Mouse (Mus musculus) liver, postnatal 0 days (tissue): ENCODE results near the gene Asap2. TPM values are rescaled to one million over a fixed set of nuclear protein-coding genes. Genes with fewer than 3 reads are reported as not detected.
A peak's percentile ranks its signal among the peaks of the same experiment; 100 is the strongest.

Source experiments
- ATAC-seq: fragments of 200-750 bp; cut with Nextera tagmentation; 2 replicates; pipeline ENCODE4 v1.8.0; 2017; ENCODE audit warnings: mild to moderate bottlenecking, moderate library complexity
- DNase-seq: peaks from one replicate; pipeline ENCODE4 v3.0.0-alpha.2; 2016
- H3K27ac ChIP-seq: fragments of 300-500 bp; sonication (generic); 2 replicates; pipeline ENCODE4 v1.5.1; 2014; ENCODE audit warnings: antibody characterized with exemption, moderate library complexity, mild to moderate bottlenecking, low read depth
- H3K27me3 ChIP-seq: fragments of 300-500 bp; sonication (generic); 2 replicates; pipeline ENCODE4 v1.6.1; 2014; ENCODE audit warnings: low read length, control low read depth, mixed read lengths; ENCODE audit not compliant: insufficient read depth
- H3K36me3 ChIP-seq: fragments of 300-500 bp; sonication (generic); replicated peaks from 2 replicates; pipeline ENCODE4 v1.6.1; 2014; ENCODE audit warnings: mild to moderate bottlenecking, control low read depth, low read length, moderate library complexity, mixed read lengths; ENCODE audit not compliant: insufficient read depth
- H3K4me1 ChIP-seq: fragments of 300-500 bp; sonication (generic); 2 replicates; pipeline ENCODE4 v1.6.1; 2014; ENCODE audit warnings: antibody characterized with exemption, mild to moderate bottlenecking, control low read depth; ENCODE audit not compliant: insufficient read depth
- H3K4me2 ChIP-seq: fragments of 300-500 bp; sonication (generic); 2 replicates; pipeline ENCODE4 v1.6.1; 2014; ENCODE audit warnings: low read depth, mild to moderate bottlenecking, low read length, moderate library complexity, mixed read lengths
- H3K4me3 ChIP-seq: fragments of 300-500 bp; sonication (generic); 2 replicates; pipeline ENCODE4 v1.5.1; 2014; ENCODE audit warnings: low read depth, low read length
- H3K9ac ChIP-seq: fragments of 300-500 bp; sonication (generic); replicated peaks from 2 replicates; pipeline ENCODE4 v1.6.1; 2014; ENCODE audit warnings: mild to moderate bottlenecking, moderate library complexity
- H3K9me3 ChIP-seq: fragments of 300-500 bp; sonication (generic); 2 replicates; pipeline ENCODE4 v1.6.1; 2016; ENCODE audit warnings: mild to moderate bottlenecking, control low read depth, low read length, mixed read lengths
- CTCF ChIP-seq: sonication (generic); IDR thresholded peaks from 2 replicates; pipeline ENCODE4 v1.5.1; 2016; ENCODE audit warnings: antibody characterized with exemption, low read depth
- EP300 ChIP-seq: IDR thresholded peaks from 2 replicates; pipeline ENCODE4 v1.6.1; 2016; ENCODE audit warnings: antibody characterized with exemption, low read depth, mild to moderate bottlenecking
- WGBS: fragments of 180-500 bp; shearing (Covaris S2); extraction: QIAGEN DNeasy Blood & Tissue Kit; methylation state at CpG from one replicate; pipeline ENCODE4 v1.1.7; 2014; ENCODE audit not compliant: insufficient replicate concordance; 5-methylcytosine and 5-hydroxymethylcytosine counted together
- polyA plus RNA-seq: library from polyadenylated mRNA; unstranded; fragments of >200 nt; fragmentation: Nextera tagmentation; extraction: Ambion mirVana; gene quantifications from 2 replicates; pipeline ENCODE4 v1.2.1, GENCODE M21; 2015

Gene Asap2
- polyA plus RNA-seq, 1 experiment from 2014 or later: 0.96 TPM

GRCm38 (mm10) chr12:21318143-21318895 is 328.1 kb downstream of the Asap2 start:
- ATAC-seq (no peak), DNase-seq (peak; percentile 70)
- H3K4me1 ChIP-seq: peaks cover 19% of the 10 kb centered on the region
- TF ChIP-seq EP300: no peak
- TF ChIP-seq CTCF: peak; percentile 87
- no peaks in the 10 kb centered on the region for H3K9me3 ChIP-seq
- H3K4me3 ChIP-seq: no peak overlapping the region
- H3K9ac ChIP-seq: no peak overlapping the region
- WGBS: 79% methylated on average over 12 of the region's 12 CpGs
- H3K27ac ChIP-seq: no peak overlapping the region
- H3K4me2 ChIP-seq: no peak overlapping the region
- H3K27me3 ChIP-seq: no peaks in the 10 kb centered on the region
- H3K36me3 ChIP-seq: peaks cover 40% of the 10 kb centered on the region
